Mouse (Mus musculus) kidney, embryonic 15.5 days (tissue): Measurements from ENCODE around the gene Tsc1. TPM values are rescaled to one million over a fixed set of nuclear protein-coding genes. Genes with fewer than 3 reads are reported as not detected.
A peak's percentile ranks its signal among the peaks of the same experiment; 100 is the strongest.

Experiments
- ATAC-seq: fragments of 200-750 bp; cut with Nextera tagmentation; replicated peaks from 2 replicates; pipeline ENCODE4 v1.8.0; 2017; ENCODE audit warnings: moderate TSS enrichment; ENCODE audit not compliant: low FRiP score
- H3K27ac ChIP-seq: fragments of 300-500 bp; sonication (generic); 2 replicates; pipeline ENCODE4 v1.5.1; 2015; ENCODE audit warnings: mild to moderate bottlenecking, inconsistent platforms
- H3K27me3 ChIP-seq: fragments of 300-500 bp; sonication (generic); 2 replicates; pipeline ENCODE4 v1.6.1; 2015; ENCODE audit warnings: inconsistent platforms
- H3K36me3 ChIP-seq: fragments of 300-500 bp; sonication (generic); 2 replicates; pipeline ENCODE4 v1.6.1; 2015; ENCODE audit warnings: inconsistent platforms
- H3K4me1 ChIP-seq: fragments of 300-500 bp; sonication (generic); 2 replicates; pipeline ENCODE4 v1.6.1; 2015; ENCODE audit warnings: inconsistent platforms
- H3K4me2 ChIP-seq: fragments of 300-500 bp; sonication (generic); 2 replicates; pipeline ENCODE4 v1.6.1; 2015; ENCODE audit warnings: moderate library complexity, mild to moderate bottlenecking, inconsistent platforms
- H3K4me3 ChIP-seq: fragments of 300-500 bp; sonication (generic); replicated peaks from 2 replicates; pipeline ENCODE4 v1.5.1; 2015; ENCODE audit warnings: mild to moderate bottlenecking, inconsistent platforms
- H3K9ac ChIP-seq: fragments of 300-500 bp; sonication (generic); 2 replicates; pipeline ENCODE4 v1.6.1; 2015; ENCODE audit warnings: mild to moderate bottlenecking, inconsistent platforms
- H3K9me3 ChIP-seq: fragments of 300-500 bp; sonication (generic); replicated peaks from 2 replicates; pipeline ENCODE4 v1.6.1; 2016; ENCODE audit warnings: inconsistent platforms
- WGBS: fragments of 180-500 bp; shearing (Covaris S2); methylation state at CpG from one replicate; pipeline ENCODE4 v1.1.7; 2015; ENCODE audit warnings: mixed read lengths; 5-methylcytosine and 5-hydroxymethylcytosine counted together
- polyA plus RNA-seq: library from polyadenylated mRNA; unstranded; fragments of >200 nt; fragmentation: Nextera tagmentation; extraction: Ambion mirVana; gene quantifications from 2 replicates; pipeline ENCODE4 v1.2.1, GENCODE M21; 2015

Tsc1 gene
- 18.4 and 22.9 TPM in 2 replicates for polyA plus RNA-seq

GRCm38 (mm10) chr2:28640461-28641424 lies at the start of gene Tsc1:
Gene Tsc1 (plus strand): TSS chr2:28641228.
- peak; percentile 94 for ATAC-seq
- peaks cover 36% of the 10 kb centered on the region for H3K4me1 ChIP-seq
- peak within 1 kb of the TSS; percentile 92 for H3K4me3 ChIP-seq
- peak within 1 kb of the TSS; percentile 95 for H3K9ac ChIP-seq
- no peaks in the 10 kb centered on the region for H3K27me3 ChIP-seq
- no peaks in the 10 kb centered on the region for H3K36me3 ChIP-seq
- H3K27ac ChIP-seq: peak within 1 kb of the TSS; percentile 91
- no peaks in the 10 kb centered on the region for H3K9me3 ChIP-seq
- 2% methylated on average over 47 of the region's 47 CpGs for WGBS
- H3K4me2 ChIP-seq: peak within 1 kb of the TSS; percentile 78

DNA sequence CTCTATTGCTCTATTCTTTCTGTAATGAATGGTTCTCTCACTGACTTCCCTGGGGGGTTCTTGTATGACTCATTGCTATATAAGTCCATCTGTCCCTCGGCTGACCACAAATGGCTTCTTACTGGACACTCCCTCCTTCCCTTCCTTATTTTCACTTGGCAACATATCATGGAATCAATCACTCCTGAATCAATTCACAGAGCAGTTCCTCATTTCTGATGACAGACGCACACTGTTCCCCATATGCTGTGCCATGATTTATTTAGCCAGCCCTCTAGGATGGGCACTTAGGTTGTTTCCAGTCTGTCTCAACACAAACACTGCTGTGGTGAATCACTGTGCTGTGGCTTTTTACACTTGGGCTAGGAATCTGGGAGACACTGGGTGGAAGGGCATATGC lies 49.5 kb upstream of the Tsc1 start:
- Histone ChIP-seq H3K4me1 (peaks cover 4% of the 10 kb centered on the region), H3K36me3 (no peaks in the 10 kb centered on the region), H3K4me3 (no peak overlapping the region), H3K9ac (no peak overlapping the region), H3K27ac (no peak overlapping the region), H3K27me3 (peaks cover 14% of the 10 kb centered on the region; the same call in 1 of the 2 replicates), H3K4me2 (no peak overlapping the region), H3K9me3 (no peaks in the 10 kb centered on the region)
- WGBS: 65% methylated on average over 2 of the region's 2 CpGs
- no peak for ATAC-seq

DNA sequence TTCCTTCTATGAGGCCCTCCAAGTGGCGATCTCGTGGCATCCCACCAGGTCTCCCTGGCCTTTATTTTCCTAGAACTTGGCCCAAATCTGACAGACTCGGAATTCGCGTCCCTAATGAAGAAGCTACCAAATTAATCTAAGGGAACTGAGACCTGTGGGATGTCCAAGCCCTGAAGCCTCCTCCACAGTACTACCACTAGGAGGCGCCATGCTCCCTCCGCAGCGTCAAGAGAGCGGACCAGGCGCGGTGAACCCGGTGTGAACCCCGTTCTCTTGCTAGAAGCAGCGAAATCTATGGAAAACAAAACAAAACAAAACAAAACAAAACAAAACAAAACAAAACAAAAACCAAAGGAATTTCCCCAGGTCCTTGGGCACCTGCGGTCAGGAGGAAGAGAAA lies 48.2 kb upstream of the Tsc1 start:
- peak overlapping the region; percentile 15; the same call in 1 of the 2 replicates for H3K4me3 ChIP-seq
- H3K9me3 ChIP-seq: no peaks in the 10 kb centered on the region
- H3K4me1 ChIP-seq: peaks cover 5% of the 10 kb centered on the region
- ATAC-seq: no peak
- no peaks in the 10 kb centered on the region for H3K36me3 ChIP-seq
- H3K4me2 ChIP-seq: peak overlapping the region; percentile 43
- H3K27me3 ChIP-seq: peaks cover 8% of the 10 kb centered on the region; the same call in 1 of the 2 replicates
- H3K9ac ChIP-seq: no peak overlapping the region
- no peak overlapping the region for H3K27ac ChIP-seq
- WGBS: 8% methylated on average over 15 of the region's 15 CpGs

- no peak overlapping the region for H3K9ac ChIP-seq
- H3K4me2 ChIP-seq: no peak overlapping the region
- no peaks in the 10 kb centered on the region for H3K9me3 ChIP-seq
- no peaks in the 10 kb centered on the region for H3K36me3 ChIP-seq
- H3K27ac ChIP-seq: no peak overlapping the region
- H3K27me3 ChIP-seq: peaks cover 8% of the 10 kb centered on the region; the same call in 1 of the 2 replicates
- H3K4me3 ChIP-seq: no peak overlapping the region
- ATAC-seq: no peak
- peaks cover 21% of the 10 kb centered on the region for H3K4me1 ChIP-seq
- 77% methylated on average over 7 of the region's 7 CpGs for WGBS
Measured at GRCm38 (mm10) chr2:28596021-28596420, 45.0 kb upstream of the Tsc1 start.

- H3K27me3 ChIP-seq: peaks cover 8% of the 10 kb centered on the region; the same call in 1 of the 2 replicates
- no peak overlapping the region for H3K4me2 ChIP-seq
- no peak for ATAC-seq
- H3K4me3 ChIP-seq: no peak overlapping the region
- no peak overlapping the region for H3K27ac ChIP-seq
- no peaks in the 10 kb centered on the region for H3K9me3 ChIP-seq
- no peaks in the 10 kb centered on the region for H3K36me3 ChIP-seq
- no peak overlapping the region for H3K9ac ChIP-seq
- H3K4me1 ChIP-seq: peaks cover 25% of the 10 kb centered on the region
- WGBS: 90% methylated on average over 7 of the region's 7 CpGs
Measured at GRCm38 (mm10) chr2:28596998-28597397, 44.0 kb upstream of the Tsc1 start.

DNA sequence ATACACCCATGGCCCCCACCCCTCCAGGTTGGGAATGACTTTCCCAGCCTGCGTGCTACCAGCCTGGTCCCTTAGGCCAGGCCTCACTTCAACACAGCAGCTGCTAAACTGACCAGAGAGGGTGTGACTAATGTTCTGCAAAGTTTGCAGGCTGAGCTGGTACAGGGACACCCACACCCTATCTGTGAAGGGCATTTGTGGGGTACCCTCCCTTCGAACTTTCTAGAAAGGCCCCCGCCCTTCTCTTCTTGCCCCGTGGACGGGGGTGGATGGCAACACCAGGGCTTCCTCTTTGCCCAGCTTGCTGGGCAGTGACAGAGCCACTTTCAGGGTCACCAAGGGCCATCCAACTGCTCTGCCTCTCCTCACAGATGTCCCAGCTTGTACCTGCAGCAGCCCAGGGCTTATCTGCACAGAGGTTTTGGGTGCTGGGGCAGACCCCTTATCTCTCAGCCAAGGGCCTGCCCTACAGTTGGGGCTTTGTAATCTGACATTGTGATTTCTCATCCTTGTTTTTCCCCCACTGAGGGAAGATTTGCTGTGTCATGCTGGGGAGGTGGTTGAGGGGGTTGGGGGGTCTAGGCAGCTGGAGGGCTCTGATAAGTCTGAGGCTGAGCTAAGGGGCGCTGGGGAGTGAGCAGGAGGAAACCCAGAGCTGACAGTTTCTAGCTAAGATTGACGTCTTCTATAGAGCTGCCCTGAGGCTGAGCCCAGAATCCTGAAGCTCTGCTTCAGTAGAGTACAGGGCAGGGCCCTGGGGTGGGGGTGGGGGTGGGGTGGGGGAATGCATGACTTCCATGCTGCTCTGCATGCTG lies 43.1 kb upstream of the Tsc1 start:
- ATAC-seq: peak; percentile 61; the same call in 1 of the 2 replicates
- no peaks in the 10 kb centered on the region for H3K36me3 ChIP-seq
- no peaks in the 10 kb centered on the region for H3K9me3 ChIP-seq
- peaks cover 8% of the 10 kb centered on the region; the same call in 1 of the 2 replicates for H3K27me3 ChIP-seq
- H3K9ac ChIP-seq: no peak overlapping the region
- H3K4me3 ChIP-seq: no peak overlapping the region
- H3K4me2 ChIP-seq: no peak overlapping the region
- no peak overlapping the region; the same call in 1 of the 2 replicates for H3K27ac ChIP-seq
- WGBS: 74% methylated on average over 7 of the region's 7 CpGs
- peaks cover 28% of the 10 kb centered on the region for H3K4me1 ChIP-seq

- ATAC-seq: no peak
- WGBS: 46% methylated on average over 12 of the region's 12 CpGs
Measured at GRCm38 (mm10) chr2:28598692-28599568, 42.1 kb upstream of the Tsc1 start.

DNA sequence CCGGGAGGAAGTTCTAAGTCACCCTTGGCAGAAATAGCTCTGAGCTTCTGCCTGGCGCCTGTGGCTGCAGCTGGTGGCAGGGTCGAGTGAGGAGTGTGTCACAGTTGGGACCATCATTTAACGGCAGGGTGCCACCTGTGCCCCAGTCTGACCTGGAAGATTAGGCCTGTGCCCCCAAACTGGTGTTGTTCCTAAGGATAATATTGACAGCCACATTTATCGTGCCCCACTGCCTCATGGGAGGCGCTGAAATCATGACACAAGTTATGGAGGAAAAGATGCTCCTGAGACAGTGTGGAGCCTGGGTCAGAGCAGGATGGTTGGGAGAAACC lies 41.5 kb upstream of the Tsc1 start:
- H3K4me3 ChIP-seq: no peak overlapping the region

More at GRCm38 (mm10) chr2:28598692-28599568, 42.1 kb upstream of the Tsc1 start:
- no peak overlapping the region for H3K9ac ChIP-seq
- no peak overlapping the region for H3K4me3 ChIP-seq
- H3K27ac ChIP-seq: no peak overlapping the region; the same call in 1 of the 2 replicates
- H3K9me3 ChIP-seq: no peaks in the 10 kb centered on the region
- H3K4me2 ChIP-seq: no peak overlapping the region
- H3K36me3 ChIP-seq: no peaks in the 10 kb centered on the region
- H3K27me3 ChIP-seq: no peaks in the 10 kb centered on the region; the same call in 1 of the 2 replicates
- H3K4me1 ChIP-seq: peaks cover 25% of the 10 kb centered on the region

GRCm38 (mm10) chr2:28601720-28602590 lies 39.1 kb upstream of the Tsc1 start:
- H3K4me3 ChIP-seq: no peak overlapping the region
- H3K9me3 ChIP-seq: no peaks in the 10 kb centered on the region
- no peak overlapping the region for H3K4me2 ChIP-seq
- WGBS: 54% methylated on average over 12 of the region's 12 CpGs
- peak; percentile 47 for ATAC-seq
- peak overlapping the region; percentile 32; the same call in 1 of the 2 replicates for H3K27ac ChIP-seq
- peaks cover 34% of the 10 kb centered on the region for H3K4me1 ChIP-seq
- no peaks in the 10 kb centered on the region for H3K36me3 ChIP-seq
- H3K9ac ChIP-seq: no peak overlapping the region
- H3K27me3 ChIP-seq: no peaks in the 10 kb centered on the region

More for the DNA sequence above, 41.5 kb upstream of the Tsc1 start:
- H3K9ac ChIP-seq: no peak overlapping the region
- WGBS: 68% methylated on average over 6 of the region's 6 CpGs
- no peak for ATAC-seq
- H3K9me3 ChIP-seq: no peaks in the 10 kb centered on the region
- H3K4me1 ChIP-seq: peaks cover 25% of the 10 kb centered on the region
- H3K36me3 ChIP-seq: no peaks in the 10 kb centered on the region
- H3K4me2 ChIP-seq: no peak overlapping the region
- no peak overlapping the region for H3K27ac ChIP-seq
- H3K27me3 ChIP-seq: no peaks in the 10 kb centered on the region; the same call in 1 of the 2 replicates

DNA sequence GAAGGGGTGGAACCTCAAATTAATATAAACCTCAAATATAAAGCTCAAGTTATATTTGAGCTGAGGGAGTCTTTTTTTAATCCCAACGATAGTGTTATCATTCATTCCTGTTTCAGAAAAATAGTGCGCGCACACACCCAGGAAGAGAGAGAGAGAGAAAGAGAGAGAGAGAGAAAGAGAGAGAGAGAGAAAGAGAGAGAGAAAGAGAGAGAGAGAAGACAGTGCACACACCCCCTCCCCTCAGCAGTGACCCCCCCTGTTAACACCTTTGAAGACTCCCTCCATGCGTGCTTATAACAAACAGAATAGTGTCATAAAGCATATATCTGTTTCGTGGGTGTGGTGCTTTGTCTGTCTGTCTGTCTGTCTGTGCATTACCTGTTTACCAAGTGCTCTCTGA lies 37.5 kb upstream of the Tsc1 start:
- Histone ChIP-seq H3K27me3 (no peaks in the 10 kb centered on the region), H3K9me3 (no peaks in the 10 kb centered on the region), H3K4me2 (no peak overlapping the region), H3K36me3 (no peaks in the 10 kb centered on the region), H3K27ac (no peak overlapping the region), H3K9ac (no peak overlapping the region), H3K4me1 (peaks cover 36% of the 10 kb centered on the region), H3K4me3 (no peak overlapping the region)
- ATAC-seq: no peak
- 90% methylated on average over 5 of the region's 5 CpGs for WGBS
